Mouse (Mus musculus): ENCODE measurements at regions not wholly inside any gene's neighbourhood (a gene's known extent, or its start where the extent isn't known, plus 50 kb on each side); places are given as distances from the start of the nearest gene placed in this dataset.

GRCm38 (mm10) chr6:135636648-135637047 lies 274.3 kb downstream of the Emp1 start:
- no peak for TF ChIP-seq POLR2A (IDR thresholded peaks at IDR 0.05; ENCODE audit: control insufficient read depth, low read depth, low read length)
- no peak for TF ChIP-seq CTCF (IDR thresholded peaks at IDR 0.05; ENCODE audit: control insufficient read depth, insufficient read depth, insufficient replicate concordance, low read depth, low read length)
